ENCODE assay signal across 8 mouse cellular contexts in genomic region chr5:143509737-143510136, GRCm38 (mm10). TPM values are rescaled to one million over a fixed set of nuclear protein-coding genes. Genes with fewer than 3 reads are reported as not detected.
DNase-seq lines count a peak whose midpoint lies in the region; ATAC-seq lines count a peak whose summit lies in the region.

No protein-coding gene starts in this region.

- H3K4me2 ChIP-seq in lung, embryonic 16.5 days (ENCODE audit: low read depth, low read length) = no peak overlapping the region

- 0 out of 2 replicates have a peak overlapping the region, but pooled peaks have one; percentile 12 for H3K9ac ChIP-seq in lung, embryonic 16.5 days (ENCODE audit: low read length)

- no peaks in the 10 kb centered on the region for H3K9me3 ChIP-seq in lung, embryonic 16.5 days (ENCODE audit: control insufficient read depth, low read length)

- no peaks in the 10 kb centered on the region for H3K27me3 ChIP-seq in lung, embryonic 16.5 days (ENCODE audit: control insufficient read depth, insufficient read depth, low read depth, low read length)

- 50% methylated on average over 11 of the region's 11 CpGs for WGBS in lung, embryonic 16.5 days

- H3K4me1 ChIP-seq in lung, embryonic 16.5 days (replicated peaks; ENCODE audit: control insufficient read depth, insufficient read depth, low read length) = peaks cover 5% of the 10 kb centered on the region; the same call in 1 of the 2 replicates

- H3K4me3 ChIP-seq in lung, embryonic 16.5 days (ENCODE audit: low read length) = no peak overlapping the region

- peak; percentile 37; the same call in 1 of the 2 replicates for ATAC-seq in lung, embryonic 16.5 days (ENCODE audit: low read depth)
- ATAC-seq in megakaryocyte-erythroid progenitor cell, adult 5-6 weeks (replicated peaks; ENCODE audit: low FRiP score, low TSS enrichment, poor library complexity, severe bottlenecking) = peak; percentile 83

- DNase-seq in adrenal gland, postnatal 14 days = peak; percentile 37
- no peak for DNase-seq in adrenal gland, adult (ENCODE audit: inconsistent age in 2 of 2, low spot score in 1 of 2)
- DNase-seq in lung, postnatal 10 days = no peak
- peak; percentile 47 for DNase-seq in heart, postnatal 4 days
- DNase-seq in adipocyte (ENCODE audit: low spot score) = no peak
- no peak for DNase-seq in gastrocnemius, adult 8-10 months (ENCODE audit: low spot score in 2 of 2)

- peaks cover 35% of the 10 kb centered on the region for H3K36me3 ChIP-seq in lung, embryonic 16.5 days (ENCODE audit: control insufficient read depth, insufficient read depth, low read length)

- no peak overlapping the region for H3K27ac ChIP-seq in lung, embryonic 16.5 days (ENCODE audit: low read length)

RNA-seq across cellular contexts. Expression of gene Rac1, which starts 18.1 kb away (rescaled TPM):
- 343 and 359 TPM in 2 replicates for total RNA-seq in adrenal gland, postnatal 14 days (2021)
- 329 and 475 TPM in 2 replicates for polyA plus RNA-seq in lung, embryonic 16.5 days (2015; fragmentation: Nextera tagmentation; extraction: Ambion mirVana)
- 100 to 1,000 TPM; 317 to 339 TPM for total RNA-seq in heart, postnatal 4 days (2021)
- total RNA-seq in megakaryocyte-erythroid progenitor cell, adult 5-6 weeks (2014; fragmentation: Nextera tagmentation) = 140 and 211 TPM in 2 replicates
- total RNA-seq in megakaryocyte-erythroid progenitor cell, adult 5-6 weeks (2017) = 64.1 and 110 TPM in 2 replicates
- total RNA-seq in gastrocnemius, adult 8-10 months (2022) = 100 to 1,000 TPM; 211 to 247 (median 228) TPM

RNA-seq across cellular contexts. Expression of gene Daglb, which starts 45.4 kb away (rescaled TPM):
- total RNA-seq in adrenal gland, postnatal 14 days (2021) = 11.2 and 13.1 TPM in 2 replicates
- polyA plus RNA-seq in lung, embryonic 16.5 days (2015; fragmentation: Nextera tagmentation; extraction: Ambion mirVana) = 8.4 TPM in 2 replicates
- 1 to 10 TPM; 8.0 to 8.7 TPM for total RNA-seq in heart, postnatal 4 days (2021)
- 15.7 and 23.9 TPM in 2 replicates for total RNA-seq in megakaryocyte-erythroid progenitor cell, adult 5-6 weeks (2014; fragmentation: Nextera tagmentation)
- 10.3 and 12.4 TPM in 2 replicates for total RNA-seq in megakaryocyte-erythroid progenitor cell, adult 5-6 weeks (2017)
- 10 to 100 TPM in 1 of 4 experiments, 1 to 10 TPM in 3; 9.5 to 11.2 (median 9.8) TPM for total RNA-seq in gastrocnemius, adult 8-10 months (2022)

Comparison
In these comparisons a context has a peak if more than half of its experiments do, and no peak if none do; other contexts are left out.
1. DNase-seq: peak in adrenal gland, postnatal 14 days (single experiment) and heart, postnatal 4 days (single experiment); none in adrenal gland, adult (0 of 2), lung, postnatal 10 days (single experiment), adipocyte (single experiment) and gastrocnemius, adult 8-10 months (0 of 2).